Mouse (Mus musculus): ENCODE data around the gene Akt2.
A peak's percentile ranks its signal among the peaks of the same experiment; 100 is the strongest.

Gene Akt2

DNA sequence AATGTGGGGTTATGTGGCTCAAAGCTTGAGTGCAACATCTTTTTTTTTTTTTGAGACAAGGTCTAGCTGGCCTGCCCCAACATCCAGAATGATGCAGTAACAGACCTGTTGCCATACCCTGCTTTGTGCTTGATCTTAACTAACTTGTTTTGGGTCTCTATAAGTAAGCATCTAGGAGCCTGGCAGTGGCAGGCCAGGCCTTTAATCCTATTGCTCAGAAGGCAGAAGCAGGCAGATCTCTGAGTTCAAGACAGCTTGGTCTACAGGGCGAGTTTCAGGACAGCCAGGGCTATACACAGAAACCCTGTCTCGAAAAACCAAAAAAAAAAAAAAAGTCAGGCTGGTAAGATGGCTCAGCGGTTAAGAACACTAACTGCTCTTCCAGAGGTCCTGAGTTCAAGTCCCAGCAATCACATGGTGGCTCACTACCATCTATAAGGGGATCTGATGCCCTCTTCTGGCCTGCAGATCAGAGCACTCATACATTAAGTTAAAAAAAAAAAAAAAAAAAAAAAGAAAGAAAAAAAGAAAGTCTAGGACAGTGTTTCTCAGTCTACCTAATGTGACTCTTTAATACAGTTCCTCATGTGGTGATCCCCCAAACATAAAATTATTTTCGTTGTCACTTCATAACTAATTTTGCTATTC is 662 bp upstream of the Akt2 start:
- no peak for DNase-seq

GRCm38 (mm10) chr7:27592217-27592929 is 1.0 kb downstream of the Akt2 start:
- DNase-seq, result no peak

GRCm38 (mm10) chr7:27592934-27593645 is 1.7 kb downstream of the Akt2 start:
- DNase-seq, result no peak

DNA sequence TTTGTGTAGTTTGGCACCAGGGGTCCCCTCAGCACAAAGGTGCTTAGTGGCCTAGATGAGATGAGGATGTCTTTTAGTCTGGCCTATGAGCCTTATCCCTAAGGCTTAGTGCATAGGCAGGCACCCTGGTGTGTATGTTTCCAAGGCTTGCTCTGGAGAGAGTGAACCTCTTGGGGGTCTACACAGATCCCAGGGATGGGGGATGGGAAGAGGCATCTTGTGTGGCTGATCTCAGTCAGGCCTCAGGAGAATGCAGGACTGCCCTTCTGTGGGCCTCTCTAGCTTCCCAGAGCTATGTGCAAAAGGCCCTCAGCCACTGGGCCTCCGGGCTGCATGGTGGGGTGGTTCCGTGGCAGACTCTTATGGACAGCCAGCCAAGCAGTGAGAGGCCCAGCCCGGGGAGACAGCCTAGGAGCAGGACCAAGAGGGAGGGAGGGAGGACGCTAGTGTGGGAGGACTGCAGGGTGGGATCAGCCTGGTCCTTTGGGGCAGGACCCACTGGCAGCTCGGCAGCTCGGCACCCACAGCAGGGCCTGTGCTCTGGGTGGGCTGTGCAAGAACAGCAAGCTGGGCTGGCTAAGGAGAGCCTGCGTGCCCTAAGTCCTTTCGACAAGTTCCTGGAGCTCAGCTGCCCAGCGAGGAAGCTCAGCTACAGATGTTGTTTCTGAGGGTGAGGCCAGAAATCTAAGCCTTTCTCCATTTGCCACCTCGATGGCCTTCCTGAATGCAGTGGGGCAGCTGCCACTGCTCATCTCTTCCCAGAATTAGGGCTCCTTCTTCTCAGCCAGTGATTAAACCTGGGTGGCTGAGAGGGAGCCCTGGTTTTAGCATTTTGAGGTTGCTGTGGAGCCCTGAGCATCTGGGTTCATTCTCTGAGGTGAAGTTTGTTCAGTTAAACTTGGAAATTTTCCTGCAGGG is 5.5 kb downstream of the Akt2 start:
- DNase-seq, result no peak

DNA sequence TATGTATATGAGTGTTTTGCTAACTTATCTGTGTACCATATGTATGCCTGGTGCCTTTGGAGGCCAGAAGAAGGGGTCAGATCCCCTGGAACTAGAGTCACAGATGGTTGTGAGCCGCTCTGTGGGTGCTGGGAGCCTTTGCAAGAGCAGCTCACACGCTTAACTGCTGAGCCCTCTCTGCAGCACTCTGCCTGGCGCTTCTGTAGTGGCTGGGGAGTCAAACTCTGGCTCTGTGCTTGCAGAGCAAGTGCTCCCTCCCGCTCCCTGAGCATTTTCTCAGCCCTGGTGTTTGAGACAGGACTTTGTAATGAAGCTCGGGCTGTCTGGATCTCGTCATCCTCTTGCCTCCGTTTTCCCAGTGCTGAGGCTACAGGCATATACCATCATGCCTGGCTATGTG is 6.7 kb downstream of the Akt2 start:
- no peak for DNase-seq

DNA sequence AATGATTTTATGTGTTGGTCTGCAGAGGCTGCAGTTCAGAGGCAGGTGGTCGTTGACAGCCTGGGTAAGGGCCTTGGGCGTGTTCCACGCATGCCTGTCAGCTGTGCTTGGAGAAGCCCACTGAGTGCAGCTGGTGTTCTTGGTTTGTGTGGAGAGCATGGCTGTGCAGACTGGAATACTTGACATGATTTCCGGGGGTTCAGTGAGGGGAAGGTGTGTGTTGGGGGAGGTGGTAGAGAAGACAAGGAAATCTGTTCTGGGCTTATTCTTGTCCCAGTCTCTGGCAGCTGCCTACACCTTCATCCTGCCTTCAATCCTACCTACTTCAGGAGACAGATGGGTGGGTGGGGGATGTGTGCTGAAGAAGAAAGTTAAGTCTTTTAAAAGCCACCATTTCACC is 10.3 kb downstream of the Akt2 start:
- DNase-seq, result peak; percentile 80

DNA sequence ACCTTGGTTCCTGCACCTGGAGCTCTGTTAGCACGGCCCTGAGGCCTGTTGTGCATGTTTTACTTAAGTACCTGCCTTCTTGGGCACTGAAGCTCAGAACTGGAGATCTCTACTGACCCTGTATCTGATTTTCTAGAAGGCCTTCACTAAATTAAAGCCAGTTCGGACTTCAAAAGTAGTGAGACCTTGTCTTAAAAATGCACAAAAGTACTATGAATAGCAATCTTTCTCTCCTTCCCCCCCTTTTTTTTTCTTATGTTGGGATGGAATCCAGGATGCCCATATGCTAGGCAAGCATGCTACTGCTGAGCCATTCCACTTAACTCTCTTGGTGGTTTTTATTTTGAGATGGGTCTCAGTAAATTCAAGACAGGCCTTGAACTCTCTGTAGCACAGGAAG is 10.8 kb downstream of the Akt2 start:
- no peak for DNase-seq

DNA sequence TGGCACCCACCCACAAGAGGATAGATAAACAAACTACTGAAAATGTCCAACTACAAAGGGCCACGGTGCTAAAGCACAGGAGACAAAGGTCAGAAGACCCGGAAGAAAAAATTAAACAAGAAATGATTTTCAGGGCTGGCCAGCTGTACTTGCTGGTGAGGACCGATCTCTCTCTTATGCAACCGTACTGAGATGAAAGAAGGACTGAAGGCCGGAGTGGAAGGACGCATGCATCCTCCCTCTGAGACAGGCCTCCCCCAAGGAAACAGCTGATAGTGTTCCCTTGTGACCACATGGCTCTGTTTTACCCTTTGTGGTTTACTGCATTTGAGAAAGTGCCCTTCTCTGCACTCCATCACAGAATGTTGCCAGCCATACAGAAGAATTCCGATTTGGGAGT is 11.5 kb downstream of the Akt2 start:
- DNase-seq, result no peak

DNA sequence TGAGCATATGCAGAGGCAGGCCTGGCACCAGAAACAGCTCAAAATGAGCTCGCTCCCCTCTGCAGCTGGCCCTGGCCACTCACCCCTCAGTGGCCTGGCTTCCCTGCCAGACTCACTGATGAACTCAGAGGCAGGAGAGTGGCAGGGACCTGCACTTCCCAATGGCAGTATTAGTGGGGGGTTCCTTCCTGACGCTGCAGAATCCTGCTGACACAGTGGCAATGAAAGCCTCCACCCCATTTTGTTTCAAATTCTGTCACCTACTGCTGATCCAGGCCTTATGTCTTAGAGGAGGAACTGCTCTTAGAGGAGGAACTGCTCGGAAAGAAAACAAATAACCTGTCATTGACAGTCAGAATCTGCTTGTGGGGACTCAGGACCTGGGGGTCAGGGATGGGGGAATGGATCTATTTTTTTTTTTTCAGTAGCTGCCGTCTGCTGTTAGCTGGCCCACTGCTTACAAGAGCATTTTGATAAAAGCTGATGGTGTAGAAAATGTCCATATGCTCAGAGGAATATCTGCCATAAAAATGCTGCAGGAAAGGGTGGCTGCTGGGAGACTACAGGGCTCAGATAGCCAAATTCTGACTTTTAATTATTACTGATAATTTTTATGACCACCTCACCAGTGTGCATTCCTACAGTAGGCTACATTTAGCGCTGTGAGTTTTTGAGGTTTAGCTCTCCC is 13.5 kb downstream of the Akt2 start:
- DNase-seq, result no peak

GRCm38 (mm10) chr7:27605499-27606285 is 14.3 kb downstream of the Akt2 start:
- DNase-seq, result peak; percentile 70

GRCm38 (mm10) chr7:27606481-27607254 is 15.3 kb downstream of the Akt2 start:
- DNase-seq, result no peak

- DNase-seq, result peak; percentile 65
These were observed 16.2 kb downstream of the Akt2 start for GRCm38 (mm10) chr7:27607580-27607979.

- DNase-seq, result no peak
These were observed 16.8 kb downstream of the Akt2 start for GRCm38 (mm10) chr7:27608130-27608529.

- DNase-seq, result no peak
These were observed 17.9 kb downstream of the Akt2 start for GRCm38 (mm10) chr7:27609285-27609684.

DNA sequence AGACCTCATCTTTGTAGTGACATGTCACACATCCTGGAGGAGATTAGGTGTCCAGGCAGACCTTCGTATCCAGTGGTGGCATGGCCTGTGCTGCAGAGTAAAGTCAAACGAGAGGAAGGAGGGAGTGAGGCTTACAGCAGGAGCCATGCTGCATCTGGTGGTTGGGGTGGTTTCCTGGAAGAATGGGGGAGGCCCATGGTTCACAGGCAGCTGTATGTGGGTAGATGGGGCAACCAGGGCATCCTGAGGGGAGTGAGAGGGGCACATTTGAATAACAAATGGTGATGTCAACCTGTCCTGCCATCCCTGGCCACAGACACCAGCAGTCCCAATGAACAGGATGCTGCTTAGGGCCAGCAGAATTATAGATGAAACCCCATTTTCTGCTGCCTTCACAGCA is 18.3 kb downstream of the Akt2 start:
- DNase-seq, result no peak

DNA sequence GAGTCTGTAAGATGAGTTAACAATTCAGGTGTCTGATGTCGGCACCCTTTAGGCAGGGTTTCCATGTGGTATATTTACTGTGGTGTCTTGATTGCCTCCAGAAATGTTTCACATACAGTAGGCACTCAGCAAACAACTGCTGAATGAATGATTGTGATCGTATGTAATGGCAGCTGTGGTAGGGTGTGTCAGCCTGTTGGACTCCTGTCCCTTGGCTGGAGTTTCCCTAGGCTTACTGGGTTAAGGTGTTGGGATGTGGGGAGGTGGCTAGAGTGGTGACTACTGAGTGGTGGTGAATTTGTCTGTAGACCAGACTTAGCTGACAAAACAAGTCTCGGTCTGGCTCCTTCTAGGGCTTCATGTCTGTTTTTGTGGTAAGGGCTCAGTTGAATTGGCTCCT is 19.0 kb downstream of the Akt2 start:
- DNase-seq, result no peak

GRCm38 (mm10) chr7:27610871-27611270 is 19.5 kb downstream of the Akt2 start:
- no peak for DNase-seq

GRCm38 (mm10) chr7:27612940-27613339 is 21.6 kb downstream of the Akt2 start:
- no peak for DNase-seq

DNA sequence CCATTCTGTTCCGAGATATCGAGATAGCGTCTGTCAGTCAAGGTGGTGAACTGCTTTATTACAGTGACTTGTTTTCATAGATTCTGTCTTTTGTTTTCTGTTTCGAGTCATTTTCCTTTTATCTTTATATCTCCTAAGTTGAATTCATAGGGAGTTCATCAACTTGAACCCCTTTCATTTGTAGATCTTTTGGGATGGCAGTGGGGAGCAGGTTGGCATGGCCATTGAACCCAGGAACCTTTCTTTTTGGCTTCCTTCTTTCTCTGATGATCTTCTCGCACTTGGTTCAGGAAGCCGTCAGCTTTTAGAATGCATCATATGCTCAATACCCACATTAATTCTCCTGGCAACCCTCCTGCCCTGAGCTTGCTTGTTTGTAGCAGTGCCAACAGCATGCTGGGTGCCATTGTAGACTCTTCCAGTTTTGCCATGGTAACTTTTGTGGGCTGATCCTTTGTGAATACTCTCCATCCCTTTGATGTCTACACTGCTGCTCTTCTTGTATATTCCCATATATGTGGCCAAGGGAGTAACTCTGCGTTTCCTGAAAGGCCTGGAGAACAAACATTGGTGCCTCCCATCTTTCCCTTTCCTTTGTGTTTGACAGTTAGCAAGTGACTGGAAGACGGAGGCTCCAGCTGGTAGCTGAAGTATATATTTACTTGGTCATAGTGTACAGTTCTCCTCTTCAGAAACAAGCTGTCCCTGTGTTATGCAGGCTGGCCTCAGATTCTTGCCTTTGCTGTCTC is 22.6 kb downstream of the Akt2 start:
- peak; percentile 76 for DNase-seq

GRCm38 (mm10) chr7:27621028-27621427 is 29.7 kb downstream of the Akt2 start:
- DNase-seq, result no peak
